Mouse (Mus musculus) gastrocnemius, adult 2 months (tissue): ENCODE measurements at regions not wholly inside any gene's neighbourhood (a gene's known extent, or its start where the extent isn't known, plus 50 kb on each side); places are given as distances from the start of the nearest gene placed in this dataset.
A peak's percentile ranks its signal among the peaks of the same experiment; 100 is the strongest.

Experiments used
- DNase-seq: peaks from one replicate; pipeline ENCODE4 v3.0.0; 2022
- H3K27ac ChIP-seq: fragments of 200-600 bp; 2 replicates; pipeline ENCODE4 v1.8.1; 2022; ENCODE audit warnings: mild to moderate bottlenecking
- H3K4me3 ChIP-seq: fragments of 200-600 bp; 2 replicates; pipeline ENCODE4 v1.8.1; 2022; ENCODE audit warnings: mild to moderate bottlenecking, moderate library complexity
- CTCF ChIP-seq: fragments of 200-600 bp; IDR thresholded peaks from 2 replicates; pipeline ENCODE4 v1.8.1; 2022; ENCODE audit warnings: antibody characterized with exemption, mild to moderate bottlenecking, moderate library complexity
- intact Hi-C: fragments of 180-260 bp; cut with DNase I; formaldehyde crosslinking; loops from one replicate; pipeline ENCODE4 v1.15.1; 2025

- Histone ChIP-seq H3K4me3 (no peak overlapping the region), H3K27ac (no peak overlapping the region)
- intact Hi-C loops = no loop called here
- no peak for DNase-seq
- TF ChIP-seq CTCF = no peak
These were observed 91.9 kb upstream of the Hnrnpa3 start for GRCm38 (mm10) chr2:75567131-75567530.

GRCm38 (mm10) chr2:75569756-75570155 is 89.3 kb upstream of the Hnrnpa3 start:
- no peak for TF ChIP-seq CTCF
- H3K4me3 ChIP-seq = no peak overlapping the region
- H3K27ac ChIP-seq = no peak overlapping the region
- intact Hi-C loops = no loop called here
- no peak for DNase-seq

GRCm38 (mm10) chr2:75570246-75570645 is 88.8 kb upstream of the Hnrnpa3 start:
- intact Hi-C loops = no loop called here
- Histone ChIP-seq H3K27ac (no peak overlapping the region), H3K4me3 (no peak overlapping the region)
- TF ChIP-seq CTCF = no peak
- no peak for DNase-seq

GRCm38 (mm10) chr2:75584975-75585374 is 74.1 kb upstream of the Hnrnpa3 start:
- TF ChIP-seq CTCF = no peak
- peak overlapping the region; percentile 79 for H3K27ac ChIP-seq
- intact Hi-C loops = loop anchor here (5.0 to 10.0 kb wide), 3 partner anchors 110 to 448 kb away; no protein-coding TSS in a partner anchor
- peak overlapping the region; percentile 62 for H3K4me3 ChIP-seq
- peak; percentile 86 for DNase-seq

- peak; percentile 90 for TF ChIP-seq CTCF
- Histone ChIP-seq H3K4me3 (peak overlapping the region; percentile 38), H3K27ac (no peak overlapping the region)
- intact Hi-C loops = loop anchor here (2.0 to 10.0 kb wide), 4 partner anchors 114 to 451 kb away; no protein-coding TSS in a partner anchor
- DNase-seq = no peak
These were observed 70.5 kb upstream of the Hnrnpa3 start for GRCm38 (mm10) chr2:75588572-75588971.

GRCm38 (mm10) chr2:75589452-75589851 is 69.6 kb upstream of the Hnrnpa3 start:
- intact Hi-C loops = loop anchor here (2.0 to 10.0 kb wide), 4 partner anchors 115 to 452 kb away; no protein-coding TSS in a partner anchor
- no peak overlapping the region for H3K27ac ChIP-seq
- DNase-seq = no peak
- H3K4me3 ChIP-seq = peak overlapping the region; percentile 63
- no peak for TF ChIP-seq CTCF

GRCm38 (mm10) chr2:75590175-75590574 is 68.9 kb upstream of the Hnrnpa3 start:
- peak; percentile 93 for DNase-seq
- H3K27ac ChIP-seq = no peak overlapping the region
- H3K4me3 ChIP-seq = peak overlapping the region; percentile 63
- intact Hi-C loops = loop anchor here (5.0 kb wide), 1 partner anchor 888 kb away; the partner anchor contains the start of gene Hoxd8
- TF ChIP-seq CTCF = peak; percentile 98; the same call in 1 of the 2 replicates

- H3K4me3 ChIP-seq = no peak overlapping the region
- H3K27ac ChIP-seq = no peak overlapping the region
- no peak for DNase-seq
- no peak for TF ChIP-seq CTCF
- intact Hi-C loops = loop anchor here (5.0 kb wide), 1 partner anchor 362 kb away; no protein-coding TSS in a partner anchor
These were observed 58.5 kb upstream of the Hnrnpa3 start for GRCm38 (mm10) chr2:75600511-75600910.

GRCm38 (mm10) chr2:75603175-75603871 is 55.7 kb upstream of the Hnrnpa3 start:
- peak; percentile 46 for DNase-seq
- Histone ChIP-seq H3K4me3 (peak overlapping the region; percentile 67), H3K27ac (peak overlapping the region; percentile 79)
- peak; percentile 67 for TF ChIP-seq CTCF
- intact Hi-C loops = loop anchor here (5.0 kb wide), 1 partner anchor 359 kb away; no protein-coding TSS in a partner anchor

- no peak for TF ChIP-seq CTCF
- intact Hi-C loops = loop anchor here (1.0 to 5.0 kb wide), 3 partner anchors 52 to 237 kb away; partner anchors contain the start of gene Hnrnpa3
- Histone ChIP-seq H3K4me3 (no peak overlapping the region), H3K27ac (no peak overlapping the region)
- DNase-seq = peak; percentile 47
These were observed 53.4 kb upstream of the Hnrnpa3 start for GRCm38 (mm10) chr2:75605634-75606033.

GRCm38 (mm10) chr2:75607010-75607915 is 51.8 kb upstream of the Hnrnpa3 start:
- DNase-seq = no peak
- TF ChIP-seq CTCF = no peak
- Histone ChIP-seq H3K4me3 (no peak overlapping the region), H3K27ac (no peak overlapping the region)
- intact Hi-C loops = loop anchor here (5.0 kb wide), 2 partner anchors 50 to 235 kb away; partner anchors contain the start of gene Hnrnpa3

GRCm38 (mm10) chr2:75607958-75608357 is 51.1 kb upstream of the Hnrnpa3 start:
- Histone ChIP-seq H3K4me3 (peak overlapping the region; percentile 64), H3K27ac (no peak overlapping the region)
- TF ChIP-seq CTCF = no peak
- DNase-seq = no peak
- intact Hi-C loops = loop anchor here (5.0 kb wide), 2 partner anchors 49 to 234 kb away; partner anchors contain the start of gene Hnrnpa3
